Mouse (Mus musculus): ENCODE data around the gene Pitx2. TPM values are rescaled to one million over a fixed set of nuclear protein-coding genes. Genes with fewer than 3 reads are reported as not detected.

Gene Pitx2
- total RNA-seq (2023) = under 1 TPM in 1 of 2 experiments, not detected in 1; 0.46 TPM

GRCm38 (mm10) chr3:129199609-129200500, at the start of gene Pitx2:
Pitx2 (plus strand) TSS chr3:129199878.

Other genes with a start within 250 kb of the Pitx2 start
- gene Enpep, start 132.8 kb downstream of the Pitx2 start, total RNA-seq (2023) = under 1 TPM; 0.59 to 0.77 TPM